Mouse (Mus musculus) cerebellum, postnatal 4 days (tissue): Measurements from ENCODE around the gene Morc1.

Experiments used
- DNase-seq, 2 experiments: peaks; one replicate each; pipeline ENCODE4 v3.0.0; 2022; ENCODE audit warnings: low spot score in 2 of 2, mixed read lengths in 1 of 2

Gene Morc1

DNA sequence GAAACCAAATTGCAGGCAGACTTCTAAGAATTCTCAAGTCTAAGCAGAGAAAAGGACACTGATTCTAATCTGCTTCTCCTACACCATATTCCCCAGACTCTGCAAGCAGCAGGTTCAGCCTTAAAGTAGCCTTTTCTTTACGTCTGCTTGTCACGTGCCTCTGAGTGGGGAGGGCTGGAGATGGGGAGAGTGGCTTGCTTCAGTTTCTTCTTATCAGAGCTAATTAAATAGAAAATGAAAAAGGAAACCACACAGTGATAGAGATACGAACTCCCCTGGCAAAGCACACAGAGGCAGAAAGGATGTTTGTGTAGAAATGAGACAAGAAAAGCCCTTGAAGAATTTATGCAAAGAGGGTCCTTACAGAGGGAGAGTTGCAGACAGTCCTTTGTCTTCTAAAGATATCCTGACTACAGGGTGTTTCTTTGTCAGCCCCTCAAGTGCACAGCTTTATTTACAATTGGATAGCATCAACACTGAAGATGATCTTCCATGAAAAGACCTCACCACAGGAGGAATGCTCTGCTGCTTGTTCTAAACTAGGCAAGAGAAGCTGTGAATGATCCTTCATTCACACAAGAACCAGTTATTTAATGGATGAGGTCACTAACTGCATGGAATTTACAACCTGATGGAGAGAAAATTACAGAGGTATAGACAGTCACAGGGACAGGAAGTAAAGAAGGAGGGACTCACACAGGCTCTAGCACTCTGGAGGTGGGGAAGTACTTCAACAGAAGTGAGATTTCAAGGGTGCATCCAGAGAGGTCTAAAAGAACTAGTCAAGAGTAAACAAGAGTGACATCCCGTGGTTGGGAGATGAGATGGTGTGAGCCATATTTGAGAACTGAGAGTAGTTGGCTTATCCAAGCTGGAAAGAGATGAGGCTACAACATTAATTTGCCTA is 44.1 kb downstream of the Morc1 start:
- no peak for DNase-seq

DNA sequence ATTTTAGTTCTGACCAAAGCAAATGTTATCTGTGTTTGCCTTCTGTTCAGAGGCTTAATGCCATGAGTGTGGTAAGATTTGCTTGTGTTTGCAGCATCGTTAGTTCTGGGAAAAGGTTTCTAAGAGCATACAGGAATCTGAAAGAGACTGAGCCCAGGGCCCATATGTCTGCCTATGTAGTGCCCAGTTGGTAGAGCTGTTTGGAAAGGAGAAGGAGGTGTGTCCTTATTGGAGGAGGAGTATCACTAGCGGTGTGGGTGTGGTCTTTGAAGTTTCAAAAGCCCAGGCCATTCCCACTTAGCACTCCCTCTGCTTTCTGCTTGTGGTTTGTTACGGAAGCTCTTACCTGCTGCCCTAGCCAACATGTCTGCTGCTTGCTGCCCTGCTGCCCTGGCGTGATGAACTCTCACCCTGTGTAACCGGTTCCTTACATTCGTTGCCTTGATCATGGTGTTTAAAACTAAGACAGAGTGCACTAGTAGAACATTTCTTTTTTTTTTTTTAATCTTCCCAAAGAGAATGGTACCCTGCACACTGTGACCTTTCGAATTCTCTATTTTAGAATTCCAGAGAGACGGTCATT is 48.3 kb downstream of the Morc1 start:
- no peak for DNase-seq

DNA sequence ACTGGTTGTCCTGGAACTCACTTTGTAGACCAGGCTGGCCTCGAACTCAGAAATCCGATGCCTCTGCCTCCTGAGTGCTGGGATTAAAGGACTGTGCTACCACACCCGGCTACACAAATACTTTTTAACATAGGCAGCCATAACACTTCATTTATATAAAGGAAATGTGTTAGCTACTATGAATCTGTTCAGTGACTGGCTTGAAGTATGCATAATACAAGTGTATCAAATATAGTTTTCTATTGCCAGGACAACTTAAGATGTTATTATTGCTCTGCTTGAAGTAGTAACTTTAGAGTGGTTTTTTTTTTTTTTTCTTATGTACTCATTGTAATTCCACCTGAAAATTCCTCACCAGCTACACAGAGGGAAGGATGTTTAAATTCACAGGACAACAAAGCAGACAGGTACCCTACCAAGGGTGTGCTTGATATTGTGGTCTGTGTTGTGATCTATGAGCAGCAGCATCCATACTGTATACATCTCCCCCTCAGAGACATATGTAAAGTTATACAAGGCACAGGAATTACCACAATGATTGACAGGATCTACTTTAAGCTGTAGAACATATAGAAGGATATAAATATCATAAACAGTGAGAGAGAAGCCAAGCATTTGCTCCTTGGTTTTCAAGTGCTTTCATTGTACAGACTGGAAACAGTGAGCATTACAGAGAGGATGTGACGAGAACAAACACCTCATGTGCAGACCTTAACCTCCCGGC is 85.9 kb downstream of the Morc1 start:
- no peak for DNase-seq

DNA sequence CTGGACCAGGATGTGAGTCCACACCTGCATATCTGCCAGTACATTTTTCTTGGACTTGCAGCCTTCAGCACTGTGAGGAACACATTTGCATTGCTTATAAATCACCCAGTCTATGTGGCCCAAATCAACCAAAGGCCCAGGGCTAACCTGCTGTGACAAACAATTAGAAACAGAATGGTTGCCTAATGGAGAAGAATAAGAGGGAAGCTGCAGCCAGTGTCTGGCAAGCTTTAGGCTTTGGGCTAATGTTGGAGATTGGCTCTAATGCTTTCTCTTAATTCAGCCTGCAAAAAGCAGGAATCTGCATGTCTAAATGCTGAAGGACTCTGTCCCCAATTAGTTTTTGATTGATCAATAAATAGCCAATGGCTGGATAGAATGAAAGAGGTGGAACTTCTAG is 88.5 kb downstream of the Morc1 start:
- no peak for DNase-seq

DNA sequence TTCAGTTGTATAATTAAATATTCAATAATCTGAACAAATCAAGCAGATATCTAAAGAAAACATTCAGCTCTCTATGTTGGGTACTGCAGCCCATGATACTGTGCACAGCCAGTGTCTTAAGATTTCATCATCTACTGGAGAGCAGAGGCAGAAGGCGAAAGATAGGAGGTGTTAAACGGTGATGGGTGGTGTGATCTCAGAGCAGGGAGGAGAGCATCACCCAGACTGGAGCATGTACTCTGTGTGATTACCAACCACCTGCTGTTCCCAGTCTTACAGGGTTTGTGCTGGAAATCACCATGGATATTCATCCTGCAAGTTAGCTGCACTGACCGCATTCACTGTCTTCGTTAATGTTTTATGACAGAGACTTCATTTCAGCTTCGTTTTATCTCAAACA is 106.1 kb downstream of the Morc1 start:
- DNase-seq = no peak

DNA sequence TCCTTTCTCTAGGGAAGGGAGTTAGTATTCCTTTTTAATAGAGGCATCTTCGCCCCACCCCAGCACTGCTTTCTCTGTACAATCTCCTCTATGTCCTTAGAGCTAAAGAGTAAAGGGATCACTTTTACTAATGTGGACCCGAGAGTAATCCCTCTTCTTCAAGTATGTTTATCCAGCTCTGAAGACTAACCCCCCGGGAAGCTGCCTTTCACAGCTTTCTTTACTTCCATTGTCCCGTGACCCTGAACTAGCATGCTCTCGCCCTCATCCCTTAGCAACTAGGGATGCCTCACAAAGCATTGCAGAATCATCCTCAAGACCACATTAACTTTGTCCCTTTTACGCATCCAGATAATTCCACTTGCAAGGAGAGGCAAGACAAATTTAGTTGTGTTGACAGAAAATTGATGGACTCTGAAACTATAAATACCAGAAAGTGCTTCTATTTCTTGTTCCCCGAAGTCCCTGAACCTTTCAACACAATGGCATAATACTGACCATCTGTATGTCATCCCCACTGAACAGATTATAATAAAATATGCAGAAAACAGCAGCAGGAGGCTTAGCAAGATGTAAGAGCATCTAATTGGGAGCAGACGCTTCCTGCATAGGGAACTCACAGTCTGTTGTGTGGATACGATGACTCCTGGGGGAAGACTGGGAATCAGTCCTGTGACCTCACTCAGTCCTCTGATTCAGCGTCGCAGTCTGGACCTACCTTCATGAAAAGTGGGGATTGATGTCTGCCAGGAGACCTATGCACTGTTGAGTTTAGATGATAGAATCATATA is 131.4 kb downstream of the Morc1 start:
- no peak for DNase-seq

DNA sequence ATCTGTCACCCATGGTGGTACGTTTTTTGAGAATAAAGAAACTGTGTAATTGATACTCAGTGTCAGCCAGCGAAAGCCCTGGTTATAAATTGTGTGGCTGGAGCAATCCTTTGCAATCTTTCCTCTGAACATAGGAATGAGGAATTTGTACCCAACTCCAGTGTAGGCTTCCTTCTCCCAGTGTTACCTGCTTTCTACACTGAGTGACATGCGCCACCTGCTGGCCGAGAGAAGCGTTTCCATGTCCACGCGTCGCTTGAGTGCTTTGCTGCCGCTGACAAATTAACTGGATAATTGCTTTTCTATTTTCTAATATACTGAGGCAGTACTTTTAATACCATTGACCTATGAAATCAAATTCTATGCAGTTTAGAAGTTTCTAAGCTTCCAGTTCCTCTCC is 139.3 kb downstream of the Morc1 start:
- peak; percentile 49 to 76 for DNase-seq

DNA sequence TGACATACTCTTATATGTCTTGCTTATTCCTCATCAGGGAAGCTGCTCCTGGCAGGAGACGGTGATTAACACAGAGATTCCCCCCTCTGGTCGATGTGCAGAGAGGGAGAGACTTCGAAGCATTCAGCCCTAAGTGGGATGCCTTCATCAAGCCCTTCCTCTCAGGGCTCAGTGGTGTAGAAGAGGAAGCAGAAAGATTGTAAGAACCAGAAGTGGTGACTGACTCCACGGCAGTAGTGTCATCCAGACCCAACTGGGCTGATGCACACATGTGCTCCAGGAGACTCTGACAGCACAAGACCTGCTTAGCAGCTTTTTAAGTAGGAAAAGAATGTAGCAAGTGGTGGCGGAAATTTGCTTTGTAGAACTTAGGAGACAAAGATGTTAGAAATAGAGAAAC is 143.0 kb downstream of the Morc1 start:
- no peak for DNase-seq

DNA sequence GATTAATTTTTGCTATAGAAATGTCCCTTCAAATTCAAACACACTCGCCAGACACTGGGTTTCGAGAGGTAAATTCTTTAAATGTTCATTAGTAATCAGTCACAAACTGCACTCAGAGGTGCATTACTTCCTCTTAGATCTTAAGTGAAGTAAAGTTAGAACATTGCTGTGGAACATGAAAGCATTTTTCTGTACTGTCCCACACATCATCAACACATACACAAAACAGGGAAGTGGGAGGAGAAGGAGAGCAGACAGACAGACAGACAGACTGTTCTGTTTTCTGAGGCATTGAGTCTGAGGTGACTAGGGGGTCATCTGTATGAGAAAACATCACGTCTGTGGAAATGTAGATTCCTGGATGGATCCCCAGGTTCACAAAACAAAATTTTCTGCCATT is 143.5 kb downstream of the Morc1 start:
- DNase-seq = no peak

DNA sequence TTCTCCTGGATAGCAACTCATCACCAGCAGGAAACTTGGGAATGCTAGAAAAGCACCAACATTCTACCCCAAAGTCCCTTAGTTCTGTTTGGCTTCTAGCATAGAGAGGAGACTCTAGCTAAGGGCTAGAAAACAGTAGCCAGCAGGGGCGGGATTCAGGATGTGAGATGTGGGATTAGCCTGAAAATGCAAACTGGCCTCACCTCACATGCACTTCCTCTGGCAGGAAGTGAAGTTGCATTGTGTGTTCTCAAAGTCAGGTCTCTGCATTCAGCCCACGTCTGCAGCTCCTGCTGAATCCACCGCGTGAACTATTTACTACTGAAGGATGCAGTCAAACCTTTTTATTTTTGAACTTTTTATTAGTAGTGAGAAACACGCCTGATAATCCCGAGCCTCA is 154.3 kb downstream of the Morc1 start:
- DNase-seq = no peak

DNA sequence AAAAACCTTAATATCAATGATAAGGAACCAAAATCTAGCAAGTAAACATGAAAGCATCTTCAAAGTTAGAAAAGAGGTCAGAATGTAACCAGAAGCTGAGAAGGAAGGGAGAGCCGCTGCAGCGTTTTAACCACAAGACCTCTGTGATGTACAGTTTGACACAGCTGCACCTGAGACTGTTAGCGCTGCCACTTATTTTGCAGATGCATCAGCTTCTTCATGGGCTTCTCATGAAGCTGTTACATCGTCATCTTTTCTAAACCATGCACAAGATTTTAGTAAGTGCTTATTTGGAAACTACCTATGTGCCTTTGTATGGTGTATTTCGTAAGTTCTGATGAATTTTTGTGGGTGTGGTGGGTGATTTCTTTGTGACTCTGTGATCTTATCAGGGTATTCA is 163.4 kb downstream of the Morc1 start:
- DNase-seq = no peak

DNA sequence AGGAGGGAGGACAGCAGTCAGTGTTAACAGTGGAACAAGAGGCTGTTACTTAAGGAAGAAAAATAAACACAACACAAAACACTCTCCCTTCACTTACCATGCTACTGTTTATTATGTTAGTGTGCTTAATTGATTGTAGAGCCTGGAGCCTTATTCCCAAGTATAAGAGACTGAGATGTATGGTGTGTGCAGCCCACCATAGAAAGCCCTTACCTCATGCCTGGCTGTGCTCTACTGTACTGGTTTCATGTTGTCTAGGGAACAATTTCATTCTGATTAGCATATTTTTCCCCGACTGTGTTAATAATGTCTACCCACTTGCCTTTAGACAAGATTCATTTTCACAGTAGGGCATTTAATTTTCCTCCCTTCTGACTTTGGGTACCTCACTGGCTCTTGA is 164.2 kb downstream of the Morc1 start:
- DNase-seq = no peak

DNA sequence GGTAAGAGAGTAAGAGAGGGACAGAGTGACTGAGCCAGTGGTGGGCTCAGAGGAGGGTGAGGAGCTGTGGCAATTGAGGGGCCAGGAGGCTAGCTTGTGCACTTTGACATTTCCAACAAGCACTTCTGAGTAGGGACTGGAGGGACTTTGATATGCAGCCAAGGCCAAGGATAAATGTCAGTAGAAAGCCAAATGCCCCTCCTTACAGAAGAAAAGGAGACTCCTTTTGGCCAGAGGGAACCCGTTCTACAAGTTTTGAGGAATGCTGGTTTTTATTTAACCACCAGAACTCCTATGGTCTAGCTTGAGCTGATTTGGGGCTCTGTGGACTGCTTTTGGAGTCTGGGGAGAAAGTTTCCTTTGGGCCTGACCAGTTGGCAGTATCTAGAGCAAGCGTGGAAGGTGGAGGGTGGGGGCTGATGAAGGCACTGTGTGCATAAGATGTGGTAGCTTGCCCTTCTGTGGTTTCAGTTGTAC is 172.7 kb downstream of the Morc1 start:
- no peak for DNase-seq

DNA sequence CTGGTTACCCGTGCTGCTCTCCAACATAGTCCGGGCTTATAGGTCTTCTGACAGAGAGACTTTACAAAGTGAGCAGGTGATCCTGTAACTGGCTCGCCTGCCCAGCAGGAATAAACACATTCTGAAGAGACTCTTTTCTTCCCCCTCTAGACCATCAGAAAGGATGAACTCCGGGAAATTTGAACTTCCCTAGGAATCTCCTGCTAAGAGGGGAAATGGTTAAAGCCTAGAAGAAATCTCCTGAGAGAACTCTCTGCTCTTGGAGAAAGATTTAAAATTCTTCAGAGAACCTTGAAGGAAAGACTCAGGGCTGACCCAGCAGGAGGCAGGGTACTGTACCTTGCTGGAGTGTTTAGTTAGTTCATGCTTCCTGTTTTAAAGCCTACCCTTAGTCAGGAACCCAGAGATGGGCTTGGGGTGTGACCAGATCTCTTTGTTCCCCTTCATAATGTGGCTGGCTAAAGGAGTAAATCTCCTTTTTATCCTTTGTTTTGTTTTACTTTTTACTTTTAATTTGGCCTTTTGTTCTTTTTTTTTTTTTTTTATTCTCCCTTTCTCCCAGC is 175.5 kb downstream of the Morc1 start:
- DNase-seq = no peak

DNA sequence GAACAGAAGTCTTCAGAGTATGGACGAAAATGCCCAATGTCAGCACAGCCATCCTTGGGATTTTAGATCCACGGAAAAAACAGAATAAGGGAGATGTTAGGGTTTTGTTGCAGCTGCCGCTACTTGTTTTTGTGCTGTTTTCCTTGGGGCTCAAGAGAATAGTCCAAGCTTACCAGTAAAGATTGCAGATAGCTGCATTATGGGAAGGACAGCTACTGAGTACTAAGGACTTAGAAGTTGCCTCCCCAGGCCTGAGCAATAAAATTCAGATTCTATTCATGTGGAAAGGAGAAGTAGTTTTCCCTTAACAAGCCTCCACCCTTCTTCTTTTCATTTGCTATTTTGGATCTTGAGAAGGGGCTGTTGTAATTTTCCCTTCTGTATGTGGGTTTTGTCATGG is 177.2 kb downstream of the Morc1 start:
- no peak for DNase-seq

DNA sequence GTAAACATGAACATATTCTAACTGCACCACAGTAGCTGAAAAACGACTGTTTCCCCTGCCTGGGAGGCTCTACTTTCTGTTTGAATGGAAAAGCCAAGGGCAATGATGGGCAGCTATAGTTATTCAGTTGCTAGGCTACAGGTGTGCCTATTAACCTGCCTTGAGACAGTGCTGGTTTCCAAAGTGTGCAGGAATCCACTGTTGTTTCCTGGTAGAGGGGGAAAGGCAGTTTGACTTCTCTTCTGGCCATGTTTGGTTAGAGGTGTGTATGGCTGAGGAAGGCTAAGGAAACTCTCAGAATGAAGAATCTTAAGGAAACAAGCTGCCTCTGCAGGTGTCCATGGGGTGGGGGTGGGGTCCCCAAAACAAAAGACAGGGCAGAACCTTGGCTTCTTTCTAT is 179.8 kb downstream of the Morc1 start:
- DNase-seq = no peak

DNA sequence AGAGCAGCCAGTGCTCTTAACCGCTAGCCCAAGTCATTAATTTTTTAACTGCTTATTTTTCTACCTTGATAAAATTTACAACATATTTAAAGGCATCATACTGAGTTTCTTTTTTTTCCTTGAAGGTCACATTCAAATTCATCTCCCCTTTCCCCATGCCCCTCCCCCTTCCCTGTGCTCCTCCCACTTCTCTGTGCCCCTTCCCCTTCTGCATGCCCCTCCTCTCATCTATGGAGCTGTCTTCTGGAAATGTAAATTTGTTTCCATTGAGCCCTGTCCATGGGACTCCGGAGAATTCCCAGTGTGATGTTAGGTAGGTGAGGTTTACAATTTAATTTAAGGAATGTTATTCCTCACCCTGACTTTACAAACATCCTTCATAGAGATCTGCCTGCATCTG is 180.4 kb downstream of the Morc1 start:
- DNase-seq = no peak

DNA sequence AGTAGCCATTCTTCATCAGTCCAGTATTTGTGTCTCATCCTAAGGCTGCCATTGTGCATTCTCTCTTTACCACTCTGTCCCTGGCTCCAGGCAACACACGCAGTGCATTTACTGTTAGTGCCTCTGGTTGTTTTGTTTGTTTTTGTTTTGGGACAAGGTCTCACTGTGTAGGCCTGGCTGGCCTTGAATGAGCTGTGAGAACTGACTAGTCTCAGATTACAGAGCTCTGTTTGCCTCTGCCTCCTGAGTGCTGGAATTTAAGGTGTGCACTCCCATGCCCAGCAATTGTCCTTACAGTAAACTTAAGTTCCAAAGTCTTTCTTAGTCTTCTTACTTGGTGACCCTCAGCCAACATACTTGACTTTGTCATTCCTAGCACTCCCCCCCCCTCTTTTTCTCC is 182.7 kb downstream of the Morc1 start:
- DNase-seq = no peak

DNA sequence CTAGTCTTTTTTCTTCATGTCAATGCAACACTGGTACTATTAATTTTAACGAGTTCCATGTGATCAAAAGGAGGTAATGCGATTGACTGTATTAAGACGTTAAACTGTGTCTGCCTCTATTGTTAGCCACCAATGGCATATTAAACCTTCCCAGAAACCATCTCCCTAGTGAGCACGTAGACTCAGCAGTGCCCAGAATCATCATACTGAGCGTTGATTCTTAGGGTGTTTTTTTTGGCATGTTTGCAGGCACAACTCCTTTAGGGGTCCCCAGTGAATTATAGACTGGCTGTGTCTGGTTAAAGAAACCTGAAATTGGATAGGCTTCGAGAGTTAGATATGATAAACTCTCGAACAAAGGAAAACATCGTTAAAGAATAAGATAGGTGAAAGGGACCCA is 189.5 kb downstream of the Morc1 start:
- DNase-seq = no peak

DNA sequence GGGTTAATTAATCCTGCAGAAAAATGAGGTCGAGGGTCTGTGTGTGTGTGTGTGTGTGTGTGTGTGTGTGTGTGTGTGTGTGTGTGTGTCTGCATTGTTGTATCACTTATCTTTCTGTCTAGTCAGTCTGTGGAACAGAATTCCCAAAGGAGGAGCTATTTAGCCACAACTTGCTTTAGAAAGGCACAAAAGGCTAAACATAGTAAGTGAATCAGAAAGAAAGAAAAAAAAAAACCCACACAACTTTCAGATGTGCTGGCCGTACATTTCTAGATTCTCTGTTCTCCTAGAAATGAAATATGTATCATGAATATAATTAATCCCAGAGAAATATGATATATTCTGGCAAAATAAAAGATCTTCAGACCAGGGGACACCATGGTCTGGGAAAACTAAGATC is 190.0 kb downstream of the Morc1 start:
- no peak for DNase-seq

DNA sequence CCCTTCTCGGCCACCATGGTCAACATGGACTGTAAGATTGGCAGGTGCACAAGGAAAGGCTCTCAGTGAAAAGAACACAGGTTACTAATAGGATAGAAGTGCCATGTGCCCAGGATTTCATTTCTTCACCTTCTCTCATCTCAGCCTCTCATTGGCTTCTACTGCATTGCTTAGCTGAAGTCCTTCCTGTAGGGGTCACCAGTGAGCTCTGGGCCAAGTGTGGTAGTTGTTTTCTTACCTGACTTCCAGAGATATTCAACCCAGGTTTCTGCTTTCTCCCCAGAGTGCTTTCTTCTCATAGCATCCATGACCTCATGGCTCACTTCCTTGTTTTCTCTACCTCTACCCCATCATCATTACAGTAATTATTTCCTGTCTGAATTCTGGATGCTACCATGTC is 192.4 kb downstream of the Morc1 start:
- DNase-seq = no peak

DNA sequence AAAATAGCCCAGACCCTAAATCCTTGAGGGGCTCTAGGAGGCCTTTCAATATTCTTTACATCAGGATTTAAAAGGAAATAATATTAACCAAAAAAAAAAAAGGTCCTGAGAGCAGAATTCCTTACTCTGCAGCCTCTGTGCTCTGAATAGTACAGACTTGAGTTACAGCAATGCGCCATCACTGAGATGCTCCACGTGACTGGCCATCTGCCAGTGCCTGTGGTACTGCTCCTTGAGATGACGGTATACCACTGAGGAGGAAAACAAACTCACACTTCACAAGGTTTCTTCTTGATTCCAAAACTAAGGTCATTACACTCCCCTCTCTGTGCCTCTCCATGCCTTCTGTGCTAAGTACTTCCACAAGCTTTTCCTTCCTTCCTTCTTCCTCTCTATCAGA is 195.1 kb downstream of the Morc1 start:
- DNase-seq = no peak
